Mouse (Mus musculus) retina, adult 2 months (tissue): ENCODE results near the gene Brpf1.

Source experiments
- DNase-seq: peaks from one replicate; pipeline ENCODE4 v3.0.0-alpha.2; 2012; ENCODE audit warnings: low read depth, low spot score

The Brpf1 gene

DNA sequence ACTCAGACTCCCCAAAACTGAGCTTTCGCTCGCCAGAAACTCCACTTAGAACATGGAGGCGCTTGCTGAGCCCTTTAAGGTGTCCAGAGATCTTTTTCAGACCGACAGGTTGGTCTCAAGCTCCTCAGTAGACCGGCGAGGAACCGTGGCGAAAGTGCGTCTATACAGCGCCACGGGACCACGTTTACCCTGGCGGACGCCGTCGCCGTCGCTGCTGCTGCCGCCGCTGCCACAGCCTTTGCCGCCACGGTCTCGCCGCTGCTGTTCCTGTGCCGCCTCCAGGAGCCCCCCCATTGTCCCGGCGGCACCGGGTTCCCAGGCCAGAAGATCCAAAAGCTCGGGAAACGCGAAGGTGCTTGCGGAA is at the start of gene Brpf1:
Gene Brpf1, plus strand, starts transcription at position 152 of the 364 bp plus-strand sequence.
- DNase-seq: no peak

DNA sequence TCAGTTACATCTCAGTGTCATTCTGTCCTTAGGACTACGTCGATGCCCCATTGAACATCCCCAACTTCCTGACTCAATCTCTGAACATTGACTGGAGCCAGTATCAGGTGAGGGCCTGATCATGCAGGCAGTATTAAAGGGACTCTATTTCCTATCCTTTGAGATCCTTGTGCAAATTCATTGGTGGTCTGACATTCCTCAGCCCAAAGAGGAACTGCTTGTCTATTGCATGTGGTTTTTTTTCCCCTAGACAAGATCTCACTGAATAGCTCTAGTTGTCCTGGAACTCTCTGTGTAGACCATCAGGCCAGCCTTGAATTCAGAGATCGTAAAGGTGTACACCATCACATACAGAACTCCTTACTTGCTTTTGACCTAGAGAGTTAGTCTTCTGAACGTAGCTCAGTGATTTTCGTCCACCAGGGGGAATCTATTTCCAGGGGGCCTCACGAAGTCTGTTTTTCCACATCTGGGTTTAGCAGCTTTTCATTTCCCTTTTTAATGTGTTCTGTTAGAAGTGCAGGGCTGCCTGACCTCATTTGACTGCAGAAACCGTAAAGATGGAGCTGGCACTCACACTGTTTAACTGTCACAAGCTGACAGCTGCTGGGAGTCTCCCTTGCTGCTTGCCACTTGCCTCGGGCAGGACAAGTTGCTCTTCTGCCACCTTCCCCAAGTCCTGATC is 45.6 kb upstream of the Brpf1 start:
- no peak for DNase-seq

DNA sequence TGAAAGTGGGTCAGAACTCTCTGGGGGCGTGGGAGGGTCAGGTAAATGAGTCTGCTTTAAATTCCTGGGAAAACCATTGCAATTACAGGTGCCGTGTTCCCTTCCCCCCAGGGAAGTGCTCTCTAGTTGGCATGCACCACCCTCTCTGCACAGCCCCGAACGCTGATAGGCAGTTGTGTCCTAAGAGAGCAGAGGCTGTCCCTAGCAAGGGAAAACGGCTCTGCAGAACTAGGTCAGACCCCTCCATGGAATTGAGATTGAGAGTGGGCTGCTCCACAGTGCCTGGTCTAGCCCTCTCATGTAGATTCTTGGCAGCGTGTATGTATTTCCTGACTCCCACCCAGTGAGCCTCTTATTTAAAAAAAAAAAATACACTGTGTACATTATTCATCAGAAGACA is 43.4 kb upstream of the Brpf1 start:
- no peak for DNase-seq

DNA sequence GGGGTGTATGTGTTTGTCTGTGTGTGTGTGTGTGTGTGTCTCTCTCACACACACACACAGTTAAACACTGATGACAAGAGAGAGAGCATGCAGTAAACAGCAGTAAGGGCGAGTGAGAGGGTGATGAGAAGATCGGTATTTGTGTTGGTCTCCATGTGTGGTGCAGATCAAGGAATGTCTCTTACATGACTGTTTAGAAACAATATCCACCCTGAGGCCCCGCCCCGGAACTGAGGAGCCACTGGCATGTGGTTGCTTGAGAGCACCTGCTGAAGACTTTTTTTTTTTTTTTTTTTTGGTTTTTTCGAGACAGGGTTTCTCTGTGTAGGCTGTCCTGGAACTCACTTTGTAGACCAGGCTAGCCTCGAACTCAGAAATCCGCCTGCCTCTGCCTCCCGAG is 42.5 kb upstream of the Brpf1 start:
- DNase-seq: no peak

DNA sequence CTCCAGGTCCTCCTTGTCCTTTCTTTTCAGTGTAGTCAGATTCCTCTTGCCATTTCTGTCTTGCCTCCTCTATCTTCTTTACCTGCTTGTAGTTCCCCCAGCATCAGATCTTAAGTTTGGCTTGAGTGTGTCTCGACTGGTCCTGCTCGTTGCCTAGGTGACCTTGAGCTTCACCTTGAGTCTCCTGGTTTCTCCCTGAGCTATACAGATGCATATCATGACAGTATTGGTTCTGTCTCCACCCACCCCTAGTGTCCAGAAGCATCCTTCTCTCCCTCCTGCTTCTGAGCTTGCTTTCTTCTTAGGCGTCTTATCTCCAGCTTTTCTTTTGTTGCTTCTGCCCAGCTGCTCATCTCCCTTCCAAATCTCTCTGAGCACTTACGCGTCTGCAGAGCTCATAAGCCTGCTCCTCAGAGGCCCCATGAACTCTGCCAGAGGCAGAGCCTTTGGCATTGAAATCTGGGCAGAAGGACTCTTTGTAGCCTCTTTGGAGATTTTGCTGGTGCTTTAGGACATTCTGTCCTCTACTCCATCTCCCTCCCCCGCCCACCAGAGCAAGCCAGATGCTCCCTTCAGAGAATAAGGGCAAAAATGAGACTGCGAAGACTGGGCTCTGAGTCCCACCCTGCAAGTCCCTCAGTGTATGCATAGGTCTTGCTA is 39.8 kb upstream of the Brpf1 start:
- DNase-seq: peak; percentile 61

DNA sequence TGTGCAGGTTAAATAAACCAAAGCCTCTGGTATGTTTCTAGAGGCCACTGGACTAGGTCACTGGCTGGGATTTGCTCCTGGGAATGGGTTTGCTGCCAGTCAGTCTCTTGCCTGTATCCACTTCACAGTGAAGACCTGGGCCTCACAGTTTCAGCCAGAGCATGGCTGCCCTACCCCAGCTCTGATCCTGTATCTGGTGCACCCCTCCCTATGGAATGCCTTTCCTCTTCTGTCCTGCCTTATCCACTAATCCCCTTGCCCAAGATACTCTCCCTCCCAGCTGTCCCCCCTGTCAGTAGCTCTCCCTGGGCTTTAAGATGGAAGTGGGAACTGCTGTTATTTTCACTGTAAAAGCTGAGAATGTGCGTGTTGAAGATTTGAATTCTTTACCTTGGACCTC is 38.9 kb upstream of the Brpf1 start:
- DNase-seq: no peak

DNA sequence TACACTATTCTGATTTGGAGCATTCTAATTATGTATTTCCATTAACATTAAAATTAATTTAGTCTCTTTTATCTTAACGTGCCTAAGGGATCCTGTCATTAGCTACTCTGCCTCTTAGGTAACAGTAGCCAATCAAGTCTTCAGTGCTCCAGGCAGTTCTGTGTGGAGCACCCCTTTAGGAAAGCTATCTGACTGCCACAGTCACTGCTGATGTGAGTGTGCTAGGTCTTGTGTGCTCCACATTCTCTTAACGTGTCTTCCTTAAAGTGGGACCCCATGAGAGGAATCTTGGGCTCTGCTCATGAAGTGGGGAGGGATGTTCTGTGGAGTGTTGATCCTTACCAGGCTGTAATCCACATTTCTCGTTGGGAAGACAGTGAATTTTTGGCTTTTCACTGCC is 34.6 kb upstream of the Brpf1 start:
- DNase-seq: no peak

DNA sequence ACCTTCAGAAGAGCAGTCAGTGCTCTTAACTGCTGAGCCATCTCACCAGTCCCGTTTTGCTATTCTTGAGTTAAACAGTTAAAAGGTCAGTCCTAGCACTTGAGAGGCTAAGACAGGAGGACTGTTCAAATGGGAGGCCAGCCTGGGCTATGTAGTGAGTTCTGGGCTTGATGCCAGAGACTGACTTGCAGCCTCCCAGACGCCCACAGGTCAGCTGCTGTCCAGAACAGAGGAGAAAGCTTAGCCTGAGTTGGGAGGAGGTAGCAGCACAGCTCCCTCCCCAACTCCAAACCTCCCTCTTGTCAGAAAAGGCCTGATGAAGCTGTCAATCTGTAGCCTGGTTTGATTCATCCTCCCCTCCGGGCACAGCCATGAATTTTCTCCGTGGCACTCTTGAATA is 30.1 kb upstream of the Brpf1 start:
- no peak for DNase-seq

DNA sequence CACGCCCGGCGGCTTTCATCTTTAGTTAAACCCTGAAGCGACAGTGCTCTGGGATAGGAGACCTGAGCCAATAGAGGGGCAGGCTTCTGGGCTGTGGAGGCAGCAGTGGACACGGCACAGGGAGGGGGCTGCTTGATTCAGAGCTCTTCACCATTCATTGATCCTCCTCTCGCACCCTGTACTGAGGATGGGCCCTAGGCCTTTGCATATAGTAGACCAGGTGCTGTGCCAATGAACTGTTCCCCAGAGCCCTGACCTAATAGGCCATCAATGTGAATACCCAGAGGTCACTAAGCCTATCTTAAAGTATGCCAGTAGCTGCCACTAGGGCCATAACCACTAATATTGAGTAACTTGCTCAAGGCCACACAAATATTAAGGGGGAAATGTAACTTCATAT is 25.3 kb upstream of the Brpf1 start:
- DNase-seq: no peak

DNA sequence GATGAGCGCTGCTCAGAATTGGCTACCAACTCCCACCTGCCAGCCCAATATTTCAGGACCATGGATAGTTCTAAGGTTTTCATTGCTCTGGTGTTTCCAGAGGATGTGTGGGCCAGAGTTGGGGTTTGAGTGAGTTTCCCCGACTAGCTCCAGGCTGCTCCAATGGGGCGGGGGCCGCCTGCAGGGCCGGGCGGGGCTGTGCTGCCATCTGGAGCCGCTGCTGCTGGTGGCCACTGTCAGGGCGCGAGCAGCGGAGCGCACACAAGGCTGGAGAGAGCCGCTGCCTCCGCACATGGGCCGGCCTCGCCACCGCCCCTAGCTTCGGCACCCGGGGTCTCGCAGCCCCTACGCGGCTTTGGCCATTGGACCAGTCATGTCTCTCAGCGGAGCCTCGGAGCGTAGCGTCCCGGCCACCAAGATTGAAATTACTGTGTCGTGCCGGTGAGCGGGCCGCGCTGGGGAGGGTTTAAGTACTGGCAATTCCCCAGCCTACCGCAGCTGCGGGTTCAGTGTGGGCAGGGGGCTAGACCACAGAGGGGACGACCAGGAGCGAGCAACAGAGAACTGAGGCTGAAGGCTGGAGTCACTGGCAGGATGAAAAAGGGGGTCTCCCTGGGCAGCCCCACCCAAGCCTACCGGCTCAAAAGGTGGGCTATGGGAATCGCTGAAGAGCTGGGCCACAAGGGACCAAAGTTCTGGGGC is 24.7 kb upstream of the Brpf1 start, which contains the start of gene Cpne9:
Gene Cpne9, plus strand, starts transcription at position 207 of the 702 bp plus-strand sequence.
- DNase-seq: no peak

DNA sequence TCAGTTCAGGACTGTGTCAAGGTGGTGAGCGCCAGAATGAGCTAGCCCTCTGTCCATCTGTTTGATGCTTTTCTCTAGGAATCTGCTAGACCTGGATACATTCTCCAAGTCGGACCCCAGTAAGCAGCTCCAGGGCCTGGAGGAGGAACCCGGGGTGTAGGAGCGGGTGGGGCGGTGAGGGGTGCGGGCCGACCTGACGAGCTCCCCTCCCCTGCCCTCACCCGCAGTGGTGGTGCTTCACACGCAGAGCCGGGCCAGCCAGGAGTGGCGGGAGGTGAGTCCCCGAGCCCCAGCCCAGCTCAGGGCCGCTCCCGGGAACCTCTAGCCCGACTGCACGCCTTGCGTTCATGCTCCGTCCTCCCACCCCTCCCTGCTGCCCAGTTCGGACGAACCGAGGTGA is 24.0 kb upstream of the Brpf1 start:
- DNase-seq: no peak

DNA sequence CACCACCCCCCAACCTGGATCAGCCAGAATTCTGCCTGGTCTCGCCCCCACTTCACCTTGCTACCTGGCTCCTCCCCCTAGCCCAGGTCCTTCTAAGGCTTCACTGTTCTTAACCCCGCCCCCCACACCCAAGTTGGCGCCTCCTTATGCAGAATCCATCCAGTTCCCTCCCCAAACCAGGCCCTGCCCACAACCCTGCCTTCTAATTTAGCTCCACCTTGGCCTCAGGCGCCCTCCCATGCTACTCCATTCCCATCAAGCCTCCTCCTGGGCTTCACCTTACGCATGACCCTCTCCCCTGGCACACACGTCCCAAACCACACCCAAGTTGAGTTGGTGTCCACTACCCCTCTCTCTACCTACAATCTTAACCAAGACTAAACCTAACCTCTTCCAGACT is 23.4 kb upstream of the Brpf1 start:
- DNase-seq: no peak

DNA sequence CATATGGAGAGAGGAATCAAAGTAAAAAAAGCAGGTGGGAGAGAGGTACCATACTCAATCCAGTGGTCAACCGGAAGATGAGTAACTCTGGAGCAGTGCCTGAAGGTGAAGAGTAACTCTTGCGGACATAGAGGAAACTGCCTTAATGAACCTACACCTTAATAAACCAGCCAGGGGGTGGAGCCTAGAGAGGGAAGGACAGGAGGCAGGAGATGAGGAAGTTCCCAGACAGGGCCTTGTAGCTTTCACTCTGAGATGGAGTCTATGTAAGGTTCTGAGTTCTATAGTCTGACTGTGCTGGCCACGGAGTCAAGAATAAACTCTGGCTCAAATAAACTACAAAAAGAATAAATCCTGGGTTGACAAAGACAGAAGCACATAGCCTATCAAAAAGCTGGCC is 22.0 kb upstream of the Brpf1 start:
- DNase-seq: no peak

DNA sequence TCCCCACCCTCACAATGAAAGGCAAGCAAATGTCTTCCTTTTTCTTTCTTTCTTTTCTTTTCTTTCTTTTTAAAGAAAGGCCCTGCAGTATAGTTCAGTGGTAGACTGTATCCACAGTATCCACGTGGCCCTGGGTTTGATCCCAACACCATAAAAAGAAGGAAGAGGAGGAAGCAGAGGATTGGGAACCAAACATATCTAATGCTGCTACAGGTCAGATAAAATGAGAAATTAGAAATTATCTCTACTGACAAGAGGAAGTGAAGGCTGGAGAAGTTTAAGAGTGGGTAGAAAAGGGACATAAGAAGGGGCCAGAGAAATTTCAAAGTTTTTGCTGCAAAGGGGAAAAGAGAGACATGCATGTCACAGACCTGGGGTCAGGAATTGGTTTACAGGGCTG is 20.6 kb upstream of the Brpf1 start:
- no peak for DNase-seq

DNA sequence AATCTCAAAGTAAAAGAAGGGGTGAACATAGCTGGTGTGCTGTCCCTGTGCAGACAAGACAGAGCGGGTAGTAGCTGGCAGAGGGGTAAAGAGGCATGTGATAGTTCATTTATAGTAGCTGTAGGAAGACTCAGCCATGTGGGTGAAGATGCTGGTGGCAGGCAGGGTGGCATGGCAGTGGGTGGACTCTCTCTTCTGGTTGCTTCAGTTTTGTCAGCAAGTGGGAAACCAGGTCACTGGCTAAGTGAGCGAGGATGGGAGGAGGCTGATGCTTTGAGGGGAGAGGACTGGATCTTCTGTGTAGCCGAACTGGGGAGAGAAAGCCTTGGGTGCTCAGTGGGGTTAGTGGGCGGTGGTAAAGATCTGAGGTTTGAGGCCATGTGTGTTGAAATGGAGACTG is 19.7 kb upstream of the Brpf1 start:
- no peak for DNase-seq

DNA sequence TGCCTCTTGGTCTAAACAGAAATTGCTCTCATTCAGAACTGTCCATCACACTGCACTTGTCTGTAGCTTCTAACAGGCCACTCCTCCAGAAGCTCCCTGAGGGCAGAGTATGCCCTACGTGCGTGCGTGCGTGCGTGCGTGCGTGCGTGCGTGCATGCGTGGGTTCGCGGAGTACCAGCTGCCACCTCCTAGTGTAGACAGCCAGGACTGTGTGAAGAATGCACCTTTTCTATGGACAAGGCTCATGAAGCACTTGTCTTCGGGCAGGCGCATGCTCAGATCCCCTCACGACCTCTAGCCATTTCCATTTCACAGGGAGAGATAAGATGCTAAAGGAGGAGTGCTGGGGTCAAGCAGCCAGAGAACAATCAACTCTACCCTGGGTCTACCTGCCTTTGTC is 17.6 kb upstream of the Brpf1 start:
- DNase-seq: no peak

DNA sequence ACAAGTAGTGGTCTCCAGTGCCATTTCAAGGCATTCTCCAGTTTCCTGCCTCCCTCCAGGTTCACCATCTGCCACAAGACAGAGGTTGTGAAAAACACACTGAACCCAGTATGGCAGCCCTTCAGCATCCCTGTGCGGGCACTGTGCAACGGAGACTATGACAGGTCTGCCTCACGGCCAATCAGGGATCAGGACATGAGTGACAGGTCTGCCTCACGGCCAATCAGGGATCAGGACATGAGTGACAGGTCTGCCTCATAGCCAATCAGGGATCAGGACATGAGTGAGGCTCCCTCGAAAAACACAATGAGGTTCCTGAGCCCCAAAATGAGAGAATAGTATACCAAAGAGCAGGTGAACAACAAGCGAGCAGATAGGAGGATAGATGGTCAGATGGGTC is 16.6 kb upstream of the Brpf1 start:
- DNase-seq: no peak

DNA sequence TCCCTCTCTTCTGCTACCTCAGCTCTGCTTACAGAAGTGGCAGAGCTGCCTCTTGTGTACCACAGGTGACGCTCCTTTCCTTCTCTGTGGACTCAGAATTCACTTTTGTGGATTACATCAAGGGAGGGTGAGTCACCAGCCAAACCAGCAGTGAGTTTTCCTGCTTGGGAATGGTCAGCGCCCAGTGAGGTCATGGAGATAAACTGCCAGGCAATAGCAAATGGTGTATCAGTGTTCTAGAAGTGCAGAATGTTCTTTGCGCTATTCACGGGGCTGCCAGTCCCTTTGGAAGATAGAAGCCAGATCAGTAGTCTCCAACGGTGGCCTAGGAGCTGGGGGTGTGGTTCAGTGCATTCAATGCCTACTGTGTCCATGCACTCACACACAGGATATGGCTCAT is 14.0 kb upstream of the Brpf1 start:
- DNase-seq: no peak

DNA sequence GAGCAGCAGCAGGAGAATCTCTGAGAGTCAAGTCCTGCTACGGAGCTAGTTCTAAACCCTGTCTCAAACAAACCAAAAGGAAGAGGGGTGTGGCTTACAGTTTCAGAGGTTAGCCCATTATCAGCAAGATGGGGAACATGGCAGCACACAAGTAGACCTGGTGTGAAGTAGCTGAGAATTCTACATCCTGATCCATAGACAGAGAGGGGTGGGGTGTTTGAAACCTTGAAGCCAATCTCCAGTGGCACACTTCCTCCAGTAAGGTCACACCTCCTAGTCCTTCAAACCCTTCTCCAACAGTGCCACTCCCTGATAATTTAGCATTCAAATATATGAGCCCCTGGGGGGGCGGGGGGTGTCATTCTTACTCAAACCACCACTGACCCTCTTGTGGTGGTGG is 10.9 kb upstream of the Brpf1 start:
- DNase-seq: no peak

DNA sequence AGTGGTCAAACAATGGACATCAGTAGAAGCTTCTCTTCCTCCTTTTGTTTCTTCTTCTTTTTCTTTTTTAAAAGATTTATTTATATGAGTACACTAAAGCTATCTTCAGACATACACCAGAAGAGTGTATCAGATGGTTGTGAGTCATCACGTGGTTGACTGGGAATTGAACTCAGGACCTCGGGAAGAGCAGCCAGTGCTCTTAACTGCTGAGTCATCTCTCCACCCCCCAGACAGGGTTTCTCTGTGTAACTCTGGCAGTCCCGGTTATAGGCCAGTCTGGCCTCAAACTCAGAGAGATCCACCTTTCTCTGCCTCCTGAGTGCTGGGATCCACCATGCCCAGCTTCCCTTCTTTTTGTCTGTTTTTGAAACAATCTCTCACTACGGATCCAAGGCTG is 10.3 kb upstream of the Brpf1 start:
- DNase-seq: no peak

DNA sequence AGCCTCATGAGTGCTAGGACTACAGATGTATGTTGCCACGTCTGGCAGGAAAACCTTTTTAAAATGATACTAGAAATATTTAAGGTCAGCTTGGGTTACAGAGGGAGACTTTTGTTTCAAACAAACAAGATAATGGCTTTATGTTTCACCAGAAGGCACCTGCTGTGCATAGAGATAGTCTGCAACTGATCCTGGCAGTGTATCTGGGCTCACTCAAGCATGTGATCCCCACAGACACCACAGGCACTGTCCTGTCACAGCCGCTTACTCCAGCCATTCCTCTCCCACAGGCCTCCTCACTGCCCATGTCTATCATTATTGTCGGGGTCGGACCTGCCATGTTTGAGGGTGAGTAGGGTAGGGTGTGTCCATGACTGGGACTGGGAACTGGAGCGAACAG is 5.6 kb upstream of the Brpf1 start:
- DNase-seq: no peak

DNA sequence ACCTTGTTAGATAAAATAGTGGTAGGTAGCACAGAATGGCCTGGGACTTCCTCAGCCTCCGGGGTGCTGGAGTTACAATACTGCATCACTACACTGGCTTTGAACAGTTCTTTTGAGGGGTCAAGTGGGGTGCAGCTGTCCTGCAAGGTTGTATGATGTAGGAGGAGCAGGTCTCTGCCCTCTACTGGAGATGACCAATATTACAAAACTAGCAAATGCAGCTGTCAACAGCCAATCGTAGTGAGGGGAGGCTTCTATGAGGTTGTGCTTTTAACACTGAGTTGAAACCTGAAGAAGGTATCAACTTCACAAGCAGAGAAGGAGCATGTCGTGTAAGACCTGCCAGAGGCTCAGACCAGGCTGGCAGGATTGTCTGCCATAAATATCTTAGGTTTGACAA is 4.7 kb upstream of the Brpf1 start:
- DNase-seq: no peak

DNA sequence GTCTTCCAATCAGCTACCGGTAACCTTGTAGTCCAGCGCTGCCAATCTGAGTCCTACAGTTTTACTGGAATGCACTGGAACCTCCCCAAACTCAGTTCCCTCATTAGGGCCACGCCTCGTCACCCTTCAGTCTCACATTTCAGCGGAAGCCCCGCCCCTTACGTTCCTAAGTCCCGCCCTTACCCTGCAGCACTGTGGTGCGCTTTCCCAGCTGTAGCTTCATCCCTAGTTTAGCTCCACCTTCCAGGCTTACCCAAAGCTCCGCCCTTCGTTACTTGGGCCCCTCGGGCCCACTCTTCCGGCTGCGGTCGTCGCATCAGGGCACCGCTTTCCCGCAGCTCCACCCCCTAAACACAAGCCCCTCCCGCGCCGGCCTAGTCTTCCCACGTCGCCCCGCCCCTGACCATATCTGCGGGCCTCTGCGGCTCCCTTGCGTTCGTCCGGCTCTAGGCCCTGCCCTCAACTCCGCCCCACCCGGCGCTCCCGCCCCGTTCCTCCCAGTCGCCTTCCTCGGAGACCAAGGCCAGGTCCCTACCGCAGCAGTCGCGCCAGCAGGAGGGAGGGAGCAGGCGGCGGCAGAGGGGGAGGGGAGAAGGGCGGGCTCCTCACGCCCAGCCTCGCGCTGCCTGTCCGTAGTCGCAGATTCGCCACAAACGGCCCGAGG is 483 bp upstream of the Brpf1 start:
- peak; percentile 94 for DNase-seq
